Mouse (Mus musculus): ENCODE measurements around the gene Rnf217. TPM values are rescaled to one million over a fixed set of nuclear protein-coding genes. Genes with fewer than 3 reads are reported as not detected.

Rnf217 gene
- polyA plus RNA-seq, 1 experiment from 2014 or later: 1.9 TPM

DNA sequence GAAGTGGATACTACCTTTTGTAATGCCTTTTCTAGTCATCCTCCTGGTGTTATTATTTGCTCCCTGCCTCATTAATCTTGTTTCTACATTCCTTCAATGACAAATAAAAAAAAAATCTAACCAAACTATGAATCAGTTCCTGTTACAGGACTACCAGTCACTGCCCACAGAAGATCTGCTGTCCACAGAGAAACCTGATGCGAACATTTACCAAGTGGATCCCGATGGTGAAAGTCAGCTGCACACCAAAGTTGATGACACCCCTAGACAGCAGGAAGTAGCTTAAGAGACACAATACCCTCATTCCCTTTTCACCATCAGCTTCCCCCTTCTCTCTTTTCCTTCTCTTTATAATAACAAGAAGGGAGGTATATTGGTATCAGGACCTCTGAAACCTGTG, 145.9 kb downstream of the Rnf217 start:
- H3K27ac ChIP-seq (ENCODE audit: low read depth, low read length): no peak overlapping the region
- WGBS: 90% methylated on average over 2 of the region's 2 CpGs
- no peak for ATAC-seq

DNA sequence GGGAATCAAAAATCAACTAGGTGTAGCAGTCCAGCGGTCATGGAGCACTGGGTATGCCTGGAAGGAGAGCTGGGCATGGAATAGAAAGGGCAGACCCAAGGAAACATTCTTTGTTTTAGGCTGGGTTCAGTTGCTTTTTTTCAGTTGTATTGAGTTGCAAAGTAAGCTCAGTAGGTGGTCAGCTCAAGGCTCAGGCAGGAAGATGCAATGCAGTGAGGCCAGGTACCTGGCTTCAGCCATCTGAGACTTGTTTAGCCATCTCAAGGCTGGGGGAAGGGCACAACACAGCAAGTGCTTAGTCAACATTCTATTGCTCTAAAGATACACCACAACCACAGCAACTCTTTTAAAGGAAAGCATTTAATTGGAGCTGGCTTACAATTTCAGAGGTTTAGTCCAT, 152.2 kb downstream of the Rnf217 start:
- no peaks in the 10 kb centered on the region for H3K27me3 ChIP-seq (replicated peaks; ENCODE audit: control insufficient read depth, insufficient read depth, low read length)
- 67% methylated on average over 1 of the region's 1 CpGs for WGBS
- no peak for TF ChIP-seq CTCF (IDR thresholded peaks at IDR 0.05; ENCODE audit: low read depth)
- no peak overlapping the region for H3K4me3 ChIP-seq (ENCODE audit: low read depth, low read length)
- no peaks in the 10 kb centered on the region for H3K9me3 ChIP-seq (ENCODE audit: control insufficient read depth)
- no peak overlapping the region for H3K9ac ChIP-seq (ENCODE audit: low read depth, low read length)
- H3K4me2 ChIP-seq (replicated peaks; ENCODE audit: low read depth): no peak overlapping the region
- no peaks in the 10 kb centered on the region for H3K36me3 ChIP-seq (ENCODE audit: control insufficient read depth, insufficient read depth)
- no peak overlapping the region for H3K27ac ChIP-seq (ENCODE audit: low read depth, low read length)
- no peaks in the 10 kb centered on the region for H3K4me1 ChIP-seq (replicated peaks; ENCODE audit: control insufficient read depth, insufficient read depth, low read length)
- ATAC-seq: no peak

More for the DNA sequence above, 145.9 kb downstream of the Rnf217 start:
- Histone ChIP-seq H3K36me3 (ENCODE audit: control insufficient read depth, insufficient read depth) (no peaks in the 10 kb centered on the region), H3K27me3 (replicated peaks; ENCODE audit: control insufficient read depth, insufficient read depth, low read length) (no peaks in the 10 kb centered on the region), H3K4me3 (ENCODE audit: low read depth, low read length) (no peak overlapping the region), H3K9me3 (ENCODE audit: control insufficient read depth) (no peaks in the 10 kb centered on the region), H3K4me1 (replicated peaks; ENCODE audit: control insufficient read depth, insufficient read depth, low read length) (no peaks in the 10 kb centered on the region), H3K9ac (ENCODE audit: low read depth, low read length) (no peak overlapping the region), H3K4me2 (replicated peaks; ENCODE audit: low read depth) (no peak overlapping the region)
- no peak for TF ChIP-seq CTCF (IDR thresholded peaks at IDR 0.05; ENCODE audit: low read depth)

DNA sequence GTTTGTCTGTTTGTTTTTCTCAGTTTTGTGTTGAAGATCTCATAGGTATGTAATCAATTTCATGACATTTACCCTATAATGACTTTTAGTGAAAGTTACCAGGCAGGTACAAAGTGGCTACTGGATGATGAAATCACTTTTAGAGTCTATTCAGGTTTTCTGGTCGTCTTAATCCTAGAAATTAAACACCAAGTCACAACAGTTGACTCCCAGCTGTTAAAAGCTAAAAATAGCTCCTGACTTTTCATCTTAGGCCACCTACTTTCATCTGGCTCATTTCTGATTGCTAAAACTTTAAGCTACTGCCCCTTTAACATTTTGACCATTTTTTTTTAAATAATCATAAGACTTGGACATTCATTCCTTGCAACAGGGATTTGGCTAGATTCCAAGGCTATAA, 161.9 kb downstream of the Rnf217 start:
- H3K4me1 ChIP-seq (replicated peaks; ENCODE audit: control insufficient read depth, insufficient read depth, low read length): no peaks in the 10 kb centered on the region
- no peaks in the 10 kb centered on the region for H3K27me3 ChIP-seq (replicated peaks; ENCODE audit: control insufficient read depth, insufficient read depth, low read length)
- WGBS: 24% methylated on average over 1 of the region's 1 CpGs
- no peaks in the 10 kb centered on the region for H3K9me3 ChIP-seq (ENCODE audit: control insufficient read depth)
- no peak overlapping the region for H3K4me2 ChIP-seq (replicated peaks; ENCODE audit: low read depth)
- no peaks in the 10 kb centered on the region for H3K36me3 ChIP-seq (ENCODE audit: control insufficient read depth, insufficient read depth)
- H3K9ac ChIP-seq (ENCODE audit: low read depth, low read length): no peak overlapping the region
- H3K27ac ChIP-seq (ENCODE audit: low read depth, low read length): no peak overlapping the region
- no peak overlapping the region for H3K4me3 ChIP-seq (ENCODE audit: low read depth, low read length)
- no peak for TF ChIP-seq CTCF (IDR thresholded peaks at IDR 0.05; ENCODE audit: low read depth)
- ATAC-seq: no peak

DNA sequence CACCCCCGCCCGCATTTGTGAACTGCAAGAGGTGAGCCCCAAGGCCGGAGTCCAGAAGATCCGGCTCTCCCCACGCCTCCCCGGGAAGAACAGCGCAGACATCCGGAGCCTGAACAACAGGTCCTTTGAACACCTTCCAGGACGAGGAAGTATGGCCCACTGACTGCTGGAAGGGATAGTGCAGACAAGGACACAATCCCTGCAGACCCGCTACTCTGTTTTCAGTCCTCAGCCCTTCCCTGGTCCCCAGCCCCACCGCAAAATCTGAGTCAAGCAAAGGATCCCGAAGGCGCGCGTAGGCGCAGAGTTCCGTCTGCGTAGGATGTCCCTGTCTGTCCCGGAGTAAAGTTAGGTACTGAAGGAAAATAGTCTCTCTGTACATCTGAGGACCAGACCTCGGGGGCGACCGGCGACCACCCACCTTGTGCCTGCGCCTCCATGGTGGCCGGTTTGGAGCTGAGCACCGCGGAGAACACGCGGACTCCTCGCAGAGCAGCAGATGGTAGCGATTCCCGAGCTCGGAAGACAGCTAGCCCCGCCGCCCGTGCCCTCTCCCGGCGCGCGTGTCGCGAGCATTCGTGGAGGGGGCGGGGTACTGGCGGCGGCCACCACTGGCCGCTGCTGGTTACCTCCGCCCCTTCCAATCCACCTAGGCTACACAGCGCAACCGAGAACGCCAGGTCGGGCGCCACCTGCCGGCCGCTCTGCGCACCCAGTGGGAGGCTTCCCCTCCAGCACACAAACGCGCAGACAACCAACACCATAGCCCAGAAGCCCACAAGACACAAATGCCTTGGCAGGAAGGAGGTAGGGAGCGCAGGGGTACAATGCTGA, 163.5 kb downstream of the Rnf217 start, which contains the start of gene Tpd52l1:
Tpd52l1 (minus strand) TSS at position 668 of the 834 bp plus-strand sequence.
- no peak within 1 kb of the TSS for H3K27ac ChIP-seq (ENCODE audit: low read depth, low read length)
- no peaks in the 10 kb centered on the region for H3K27me3 ChIP-seq (replicated peaks; ENCODE audit: control insufficient read depth, insufficient read depth, low read length)
- WGBS: under 1% methylated on average over 55 of the region's 59 CpGs
- no peaks in the 10 kb centered on the region for H3K36me3 ChIP-seq (ENCODE audit: control insufficient read depth, insufficient read depth)
- peak within 1 kb of the TSS; percentile 90 for H3K4me2 ChIP-seq (replicated peaks; ENCODE audit: low read depth)
- peak; percentile 98 for ATAC-seq
- H3K9ac ChIP-seq (ENCODE audit: low read depth, low read length): peak within 1 kb of the TSS; percentile 53
- H3K4me1 ChIP-seq (replicated peaks; ENCODE audit: control insufficient read depth, insufficient read depth, low read length): no peaks in the 10 kb centered on the region
- no peaks in the 10 kb centered on the region for H3K9me3 ChIP-seq (ENCODE audit: control insufficient read depth)
- peak; percentile 98 for TF ChIP-seq CTCF (IDR thresholded peaks at IDR 0.05; ENCODE audit: low read depth)
- peak within 1 kb of the TSS; percentile 49 for H3K4me3 ChIP-seq (ENCODE audit: low read depth, low read length)

GRCm38 (mm10) chr10:31444206-31444605, 164.8 kb downstream of the Rnf217 start:
- ATAC-seq: no peak
- 85% methylated on average over 7 of the region's 7 CpGs for WGBS
- no peak overlapping the region for H3K27ac ChIP-seq (ENCODE audit: low read depth, low read length)
- no peak overlapping the region for H3K4me2 ChIP-seq (replicated peaks; ENCODE audit: low read depth)
- H3K4me1 ChIP-seq (replicated peaks; ENCODE audit: control insufficient read depth, insufficient read depth, low read length): no peaks in the 10 kb centered on the region
- H3K36me3 ChIP-seq (ENCODE audit: control insufficient read depth, insufficient read depth): no peaks in the 10 kb centered on the region
- no peaks in the 10 kb centered on the region for H3K27me3 ChIP-seq (replicated peaks; ENCODE audit: control insufficient read depth, insufficient read depth, low read length)
- no peaks in the 10 kb centered on the region for H3K9me3 ChIP-seq (ENCODE audit: control insufficient read depth)
- no peak for TF ChIP-seq CTCF (IDR thresholded peaks at IDR 0.05; ENCODE audit: low read depth)
- no peak overlapping the region for H3K4me3 ChIP-seq (ENCODE audit: low read depth, low read length)
- no peak overlapping the region for H3K9ac ChIP-seq (ENCODE audit: low read depth, low read length)

Other genes starting within 250 kb of the Rnf217 start
- gene Tpd52l1, start 163.2 kb downstream of the Rnf217 start, polyA plus RNA-seq (2015; fragmentation: Nextera tagmentation; extraction: Ambion mirVana): 8.4 and 8.7 TPM in 2 replicates

Data from intestine, postnatal 0 days (tissue).